Mouse (Mus musculus) left cerebral cortex, adult 11 months (tissue): Measurements from ENCODE around the gene Tet3.

Experiments
- DNase-seq: peaks from one replicate; pipeline ENCODE4 v3.0.0; 2022; ENCODE audit warnings: low spot score

Gene Tet3

DNA sequence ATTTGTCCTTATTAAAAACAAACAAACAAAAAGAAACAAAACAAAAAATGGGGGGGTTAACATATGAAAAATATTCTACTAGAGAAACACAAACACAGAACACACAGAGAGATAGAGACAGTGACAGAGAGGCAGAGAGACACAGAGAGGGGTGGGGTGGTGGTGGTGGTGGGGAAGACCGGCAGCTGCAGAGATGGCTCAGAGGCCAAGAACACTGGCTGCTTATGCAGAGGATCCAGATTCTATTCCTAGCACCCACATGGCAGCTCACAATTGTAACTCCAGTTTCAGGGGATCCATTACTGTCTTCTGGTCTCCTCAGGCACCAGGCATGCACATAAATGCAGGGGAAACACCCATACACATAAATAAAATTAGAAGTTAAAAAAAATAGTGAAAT, 45.2 kb downstream of the Tet3 start:
- no peak for DNase-seq

DNA sequence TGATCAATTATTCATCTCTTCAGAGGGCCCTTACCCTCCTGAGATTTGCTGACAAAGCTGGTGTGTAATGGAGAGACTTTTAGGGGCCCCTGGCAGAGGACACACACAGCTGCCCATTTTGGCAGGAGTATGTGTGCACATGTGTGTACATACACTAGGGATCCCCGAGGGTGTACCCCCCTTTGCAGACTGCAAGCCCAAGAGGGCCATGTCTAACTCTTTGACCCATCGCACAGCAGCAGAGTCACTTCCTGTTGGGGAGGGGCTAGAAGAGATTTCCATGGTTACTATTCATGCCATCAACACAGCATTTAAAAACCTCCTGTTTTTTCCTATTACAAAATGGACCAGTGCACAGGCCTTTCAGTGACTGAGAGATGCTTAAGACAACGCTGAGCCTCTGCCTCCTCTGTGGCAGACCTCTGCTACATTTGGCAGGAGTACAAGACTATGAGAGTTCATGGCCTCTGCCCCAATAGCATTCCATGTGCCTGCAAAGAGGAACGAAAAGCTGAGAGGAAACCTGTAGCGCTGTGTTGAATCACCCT, 46.0 kb downstream of the Tet3 start:
- DNase-seq, result no peak

DNA sequence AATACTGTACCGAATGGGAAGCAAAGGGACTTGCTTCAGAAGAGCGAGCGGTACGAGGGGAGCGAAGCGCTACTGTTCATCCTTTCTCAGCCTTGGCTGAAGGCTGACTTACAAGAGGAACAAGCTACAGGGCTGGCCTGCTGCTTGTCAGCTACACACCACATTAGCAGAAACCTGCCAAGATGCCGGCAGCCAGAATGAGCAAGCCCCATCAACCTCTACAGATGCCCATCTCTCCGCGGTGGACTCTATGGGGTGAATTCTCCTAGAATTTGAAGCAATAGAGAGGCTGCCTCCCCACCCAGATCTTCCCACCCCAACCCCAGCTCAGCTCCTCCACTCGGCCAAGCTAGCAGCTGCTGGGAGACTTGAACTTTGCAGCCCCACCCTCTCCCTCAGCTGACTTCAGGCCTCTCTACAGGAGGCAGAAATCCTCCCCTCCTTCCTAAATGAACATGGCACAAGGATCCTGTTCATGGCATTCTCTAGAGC, 46.5 kb downstream of the Tet3 start:
- DNase-seq, result no peak

DNA sequence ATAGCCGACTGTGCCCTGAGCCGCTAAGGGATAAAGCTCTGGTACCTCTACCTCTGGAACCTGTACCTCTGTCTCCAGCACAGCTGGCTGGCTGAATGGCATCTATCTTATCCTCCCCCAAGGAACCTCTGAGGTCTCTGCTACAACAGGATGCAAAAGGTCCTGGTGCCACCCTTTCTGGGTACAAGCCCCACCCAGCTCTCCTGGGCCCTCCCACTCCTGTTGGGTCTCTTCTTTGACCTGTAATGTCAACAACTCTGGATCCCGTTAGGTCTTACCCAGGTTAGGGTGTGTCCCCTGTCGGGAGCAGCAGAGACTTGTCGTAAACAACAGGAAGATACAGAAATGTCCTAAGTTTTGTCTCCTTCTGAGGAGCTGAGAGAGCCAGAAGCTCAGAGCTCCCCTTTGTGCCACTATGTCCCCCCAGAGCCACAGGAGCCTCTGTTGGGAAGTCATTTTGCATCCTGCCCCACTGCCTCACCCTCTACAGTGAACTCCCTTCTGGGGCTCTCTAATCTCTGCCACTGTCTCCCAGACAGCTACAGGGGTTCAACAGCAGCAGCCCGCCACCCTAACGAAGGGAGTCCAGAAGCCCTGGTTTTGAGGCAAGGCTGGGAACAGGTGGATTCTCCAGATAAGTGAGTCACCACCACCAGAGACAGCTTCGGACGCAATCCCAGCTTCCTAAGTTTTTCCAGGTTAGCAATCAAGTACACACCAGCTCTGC, 47.1 kb downstream of the Tet3 start:
- DNase-seq, result no peak

DNA sequence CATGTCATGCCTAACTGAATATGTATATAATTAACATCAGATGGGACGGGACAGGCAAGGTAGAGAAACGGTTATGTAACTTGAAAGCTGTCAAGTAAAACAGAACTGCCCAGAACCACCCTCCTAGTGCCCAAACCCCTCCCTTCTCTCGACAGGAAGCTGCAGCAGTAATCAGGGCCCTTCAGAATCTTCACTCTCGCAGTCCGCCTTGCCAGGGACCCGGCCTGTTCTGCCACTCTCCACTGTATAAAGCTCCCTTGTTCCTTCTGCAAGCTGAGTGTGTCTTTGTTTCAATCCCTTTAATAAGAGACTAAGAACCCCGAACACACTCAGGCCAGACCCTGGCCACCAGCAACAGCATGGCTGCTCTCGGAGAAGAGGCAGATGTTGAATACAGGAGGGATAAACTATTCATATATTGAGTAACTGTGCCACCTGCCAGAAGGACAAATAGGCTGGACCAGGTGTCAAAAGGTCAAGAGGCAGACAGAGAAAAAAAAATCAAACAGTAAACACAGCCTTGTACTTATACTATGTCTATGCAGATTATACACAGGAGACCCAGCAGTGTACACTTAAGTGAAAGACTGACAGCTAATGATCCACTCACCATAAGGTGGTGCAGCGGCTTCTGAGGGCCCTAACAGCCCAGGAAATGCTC, 48.7 kb downstream of the Tet3 start:
- DNase-seq, result no peak

DNA sequence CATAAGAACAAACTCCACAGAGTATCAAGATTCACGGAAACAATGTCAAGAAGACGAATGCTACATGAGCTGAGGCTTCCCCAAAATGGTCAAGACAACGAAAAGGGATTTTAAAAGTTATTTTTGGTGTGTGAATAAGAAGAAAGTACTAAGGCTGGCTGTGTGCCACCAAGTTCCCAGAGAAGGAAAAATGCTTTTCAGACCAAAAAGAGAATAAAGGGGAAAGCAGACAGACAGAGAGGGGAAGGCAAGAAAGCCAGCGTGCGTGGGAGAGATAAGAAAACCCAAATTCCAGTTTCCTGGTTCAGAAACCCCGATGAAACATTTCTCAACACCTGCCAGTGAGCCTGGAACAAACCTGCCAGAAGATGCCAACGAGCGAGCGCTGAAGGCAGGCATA, 50.4 kb downstream of the Tet3 start:
- DNase-seq, result no peak

DNA sequence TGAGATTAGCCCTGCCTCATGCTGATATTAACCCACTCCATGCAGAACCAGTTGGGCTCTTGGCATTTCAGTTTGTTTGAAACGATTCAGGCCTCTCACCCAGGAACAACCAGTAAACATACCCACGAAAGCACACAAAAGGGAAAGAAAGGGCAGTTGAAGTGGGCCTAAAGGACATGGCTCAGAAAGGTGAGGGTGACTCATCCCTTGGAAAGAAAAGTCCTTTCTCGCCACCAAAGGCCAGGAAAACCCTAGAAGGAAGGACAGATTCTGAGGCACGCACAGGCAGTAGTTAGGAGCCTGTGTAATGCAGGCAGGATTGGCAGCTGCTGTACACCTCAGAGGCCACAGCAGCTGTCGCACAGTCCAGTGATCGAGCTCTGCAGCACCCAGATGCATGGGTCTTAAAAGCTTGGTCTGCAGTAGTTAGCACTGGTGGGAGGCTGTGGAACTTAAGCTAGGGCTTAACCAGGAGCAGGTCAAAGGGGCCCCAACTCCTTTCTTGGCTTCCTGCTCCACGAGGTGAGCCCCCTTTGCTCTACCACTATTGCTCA, 53.3 kb downstream of the Tet3 start:
- DNase-seq, result no peak

DNA sequence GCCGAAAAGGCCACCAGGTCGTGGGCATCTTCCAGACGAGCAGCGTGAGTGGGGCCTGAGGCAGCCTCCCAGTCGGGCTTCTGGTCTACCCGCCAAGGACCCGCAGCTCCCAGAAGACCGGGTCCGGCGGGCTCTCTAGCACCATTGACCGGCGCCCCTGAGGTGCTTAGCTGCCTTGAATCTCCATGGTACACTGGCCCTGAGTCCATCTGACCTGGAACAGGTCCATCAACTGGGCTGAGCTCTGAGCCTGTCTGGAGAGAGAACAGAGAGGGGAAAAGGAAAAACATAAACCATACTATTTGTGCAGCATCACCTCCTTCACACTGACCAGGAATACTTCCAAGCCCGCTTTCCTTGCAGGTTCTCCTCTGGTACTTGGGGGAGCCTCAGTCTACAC, 54.3 kb downstream of the Tet3 start:
- DNase-seq, result no peak

DNA sequence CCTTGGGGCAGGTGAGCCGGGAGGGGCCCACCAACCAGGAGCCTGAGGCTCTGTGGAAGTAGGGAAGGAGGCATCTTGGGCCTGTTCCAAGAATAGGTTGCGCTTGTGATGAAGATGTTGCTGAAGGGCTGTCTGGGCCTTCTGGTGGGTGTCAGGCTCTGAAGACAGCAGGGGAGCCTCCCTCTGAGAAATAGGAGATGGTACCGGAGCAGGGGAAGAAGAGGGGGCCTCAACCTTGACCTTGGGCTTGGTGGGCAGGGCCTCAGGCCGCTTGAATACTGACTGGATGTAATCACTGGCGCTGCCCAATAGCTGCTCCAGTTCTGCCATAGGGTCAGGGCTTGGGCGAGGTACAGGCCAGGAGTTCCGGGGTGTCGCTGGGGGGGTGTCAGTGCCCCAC, 55.4 kb downstream of the Tet3 start:
- DNase-seq, result no peak

DNA sequence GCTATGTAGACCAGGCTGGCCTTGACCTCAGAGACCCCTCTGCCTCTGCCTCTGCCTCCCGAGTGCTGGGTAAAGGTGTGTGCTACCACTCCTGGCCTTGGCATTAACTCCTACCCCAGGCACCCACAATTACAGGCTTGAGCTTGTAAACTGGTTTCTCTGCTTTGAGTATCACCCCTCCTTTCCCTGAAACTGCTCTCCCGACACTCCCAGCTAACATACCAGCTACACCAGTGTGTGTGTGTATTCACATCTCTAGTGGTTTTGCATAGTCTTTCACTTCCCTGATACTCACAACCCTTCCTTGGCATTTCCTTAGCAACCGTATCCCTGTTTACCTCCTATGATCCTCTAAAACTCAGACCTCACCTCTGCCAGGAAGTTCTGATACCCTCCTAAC, 59.1 kb downstream of the Tet3 start:
- no peak for DNase-seq

DNA sequence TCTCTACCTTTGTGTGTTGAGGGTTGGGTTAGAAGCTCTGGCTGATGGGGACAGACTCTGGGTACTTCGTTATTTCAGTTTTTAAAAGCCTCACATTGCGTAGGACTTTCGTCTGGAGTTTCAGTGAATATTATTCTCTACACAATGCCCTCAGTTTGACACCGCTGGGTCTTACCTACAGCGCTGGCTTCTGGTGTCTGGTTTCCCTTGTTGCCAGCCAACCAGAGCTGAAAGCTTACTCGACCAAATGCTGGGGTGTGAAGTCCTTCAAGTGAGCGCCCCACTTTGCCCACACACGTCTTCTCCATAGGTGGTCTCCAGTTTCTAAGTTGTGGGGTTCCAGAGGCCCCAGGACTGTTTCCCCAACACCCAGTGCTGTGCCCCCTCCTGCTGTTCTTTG, 61.2 kb downstream of the Tet3 start:
- no peak for DNase-seq

DNA sequence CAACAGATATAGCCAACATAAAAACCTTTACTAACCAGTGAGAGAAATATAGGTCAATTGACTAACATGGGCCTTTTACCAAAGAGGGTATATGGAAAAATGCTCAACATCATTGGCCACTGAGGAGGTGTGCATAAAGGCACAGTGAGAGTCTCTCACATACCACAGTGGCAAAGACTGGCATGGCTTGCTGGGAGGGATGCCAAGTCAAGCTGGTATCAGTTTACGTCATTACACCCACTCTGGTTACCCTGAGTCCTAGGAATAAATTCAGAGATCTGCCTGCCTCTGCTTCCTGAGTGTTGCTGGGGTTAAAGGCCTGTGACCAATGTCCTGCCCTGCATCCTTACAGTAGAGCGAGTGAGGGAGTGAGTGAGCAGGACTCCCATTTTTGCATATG, 62.2 kb downstream of the Tet3 start:
- no peak for DNase-seq

DNA sequence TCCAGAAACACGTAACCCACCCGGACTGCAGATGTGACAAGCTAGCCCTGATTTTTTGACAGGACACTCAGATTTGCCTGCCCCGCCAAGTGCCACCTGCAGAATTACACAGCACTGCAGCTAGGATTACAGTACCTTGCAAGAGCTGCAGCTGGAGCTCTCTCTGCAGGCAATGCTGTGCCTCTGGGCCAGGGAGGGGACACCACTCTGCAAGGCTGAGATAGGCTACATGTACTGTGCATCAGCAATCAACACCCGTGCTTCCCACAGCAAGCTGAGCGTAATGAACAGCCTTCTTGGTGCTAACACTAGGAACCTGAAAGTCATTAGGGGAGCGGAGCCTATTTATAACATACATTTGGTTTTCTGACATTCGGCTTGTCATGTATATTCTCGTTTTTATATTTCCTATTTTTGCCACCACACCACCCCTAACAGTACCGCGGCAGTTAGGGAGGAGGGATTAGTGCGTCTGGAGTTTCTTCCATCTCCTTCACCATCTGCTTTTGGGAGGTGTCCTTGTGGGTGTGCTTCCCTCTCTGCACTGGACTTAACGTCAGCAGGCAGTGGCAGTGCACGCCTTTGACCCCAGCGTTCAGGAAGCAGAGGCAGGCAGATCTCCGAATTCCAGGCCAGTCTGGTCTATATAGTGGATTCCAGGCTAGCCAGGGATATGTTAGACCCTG, 63.2 kb downstream of the Tet3 start:
- no peak for DNase-seq

DNA sequence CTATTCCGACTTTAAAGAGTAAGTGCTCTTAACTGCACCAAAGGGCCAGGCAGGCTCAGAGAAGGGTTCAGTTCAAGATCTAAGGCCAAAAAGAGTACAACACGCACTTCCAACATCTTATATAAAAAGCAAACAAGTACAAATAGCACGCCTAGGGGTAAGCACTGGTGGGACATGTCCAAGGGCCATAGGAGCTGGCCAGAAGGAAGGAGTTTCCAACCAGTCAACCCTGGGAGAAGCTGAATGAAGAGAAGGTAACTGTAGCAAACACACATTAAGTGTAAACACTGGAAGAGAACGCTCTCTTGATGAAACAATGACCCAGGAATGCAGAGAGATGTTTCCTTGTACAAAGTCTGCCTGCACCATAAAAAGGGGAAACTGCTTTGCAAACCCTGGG, 64.8 kb downstream of the Tet3 start:
- no peak for DNase-seq

DNA sequence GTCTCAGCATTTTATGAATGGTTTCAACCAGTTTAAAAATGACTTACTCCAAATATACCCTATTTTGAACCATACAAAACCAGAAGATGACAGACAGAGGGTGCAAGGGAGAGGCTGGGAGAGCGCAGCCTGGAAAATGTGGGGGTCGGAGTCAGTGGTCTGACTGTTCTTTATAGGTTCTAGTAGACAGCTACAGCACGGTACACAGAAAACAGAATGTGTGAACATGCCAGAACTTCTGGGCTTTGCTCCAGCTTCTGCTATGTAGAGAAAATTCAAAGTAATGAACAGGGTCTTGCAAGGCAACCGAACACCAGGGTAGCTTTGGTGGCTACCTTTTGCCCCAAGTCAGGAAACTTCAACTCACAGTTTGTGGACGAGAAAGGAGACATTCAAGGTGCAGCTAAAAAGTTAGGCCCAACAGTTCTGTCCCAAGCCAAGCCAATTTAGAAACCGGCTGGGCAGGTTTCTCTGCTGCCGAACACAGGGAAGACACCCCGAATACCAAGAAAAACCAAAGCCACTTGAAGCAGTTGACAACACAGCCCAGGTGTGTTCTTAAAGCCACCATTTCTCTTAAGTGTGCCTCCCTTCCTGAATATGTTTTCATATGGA, 66.6 kb downstream of the Tet3 start:
- DNase-seq, result no peak

DNA sequence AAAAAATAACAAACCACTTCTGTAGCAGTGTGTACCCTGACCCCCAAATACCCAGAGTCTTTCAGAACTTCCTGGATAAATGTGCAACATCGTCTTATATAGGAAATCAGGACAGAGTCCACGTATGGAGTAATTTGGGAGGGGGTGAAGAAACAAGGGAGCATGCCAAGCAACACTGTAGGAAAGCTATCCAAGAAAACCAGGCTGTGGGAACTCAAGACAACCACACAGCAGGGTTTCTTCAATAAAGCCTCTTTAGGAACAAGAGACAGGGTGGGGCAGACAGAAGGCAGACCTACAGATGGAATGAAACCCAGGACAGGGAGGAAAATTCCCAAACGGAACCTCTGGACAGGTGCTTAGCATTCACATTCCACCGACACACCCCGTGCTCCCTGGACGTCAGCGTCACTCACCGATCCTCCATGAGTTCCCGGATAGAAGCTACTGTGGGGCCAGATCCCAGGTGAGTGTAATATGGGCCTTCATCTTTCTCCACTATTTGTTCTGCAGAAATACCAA, 73.3 kb downstream of the Tet3 start:
- no peak for DNase-seq

DNA sequence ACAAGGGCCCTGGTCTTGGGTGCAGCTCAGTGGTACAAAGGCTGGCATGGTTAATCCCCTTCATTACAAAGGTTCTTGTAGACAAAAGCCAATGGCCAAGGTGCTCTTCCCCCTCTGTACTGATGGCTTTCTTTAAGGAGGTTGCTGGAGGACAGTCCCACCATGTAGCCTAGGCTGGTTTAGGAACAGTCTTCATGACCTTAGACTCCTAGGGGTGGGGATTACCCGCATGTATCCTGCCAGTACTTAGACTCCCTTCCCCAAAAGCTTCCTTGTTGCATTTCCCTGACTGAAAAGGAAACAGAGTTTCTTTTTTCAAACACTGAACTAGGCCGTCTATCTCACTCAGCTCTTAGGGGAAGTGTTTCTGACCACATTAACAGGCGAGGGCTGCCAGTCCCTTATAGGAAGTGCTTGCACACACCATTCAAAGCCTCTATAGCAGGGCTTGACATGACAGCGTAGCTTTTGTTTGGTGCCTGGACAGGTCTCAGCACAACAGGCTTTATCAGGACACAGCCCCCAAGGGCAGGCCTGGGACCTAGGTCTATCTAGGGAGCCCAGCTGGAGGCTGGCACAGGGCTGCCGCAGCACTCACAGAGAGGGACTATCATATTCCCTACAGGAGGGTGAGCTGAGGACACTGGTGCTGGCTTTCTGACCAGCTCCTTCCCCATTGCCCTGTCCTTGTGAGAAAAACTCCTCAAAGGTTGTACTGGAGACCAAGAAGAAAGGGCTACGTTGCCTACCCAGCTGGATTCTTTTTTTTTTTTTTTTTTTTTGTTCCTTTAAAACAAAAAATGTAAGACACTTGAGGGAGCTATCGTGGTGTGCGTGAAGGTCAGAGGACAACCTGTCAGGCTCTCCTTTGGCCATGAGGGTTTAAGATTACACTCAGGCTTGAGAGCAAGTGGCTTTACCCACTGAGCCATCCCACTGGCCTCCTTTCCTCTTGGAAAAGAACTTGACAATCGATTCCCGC, 77.1 kb downstream of the Tet3 start:
- DNase-seq, result no peak

DNA sequence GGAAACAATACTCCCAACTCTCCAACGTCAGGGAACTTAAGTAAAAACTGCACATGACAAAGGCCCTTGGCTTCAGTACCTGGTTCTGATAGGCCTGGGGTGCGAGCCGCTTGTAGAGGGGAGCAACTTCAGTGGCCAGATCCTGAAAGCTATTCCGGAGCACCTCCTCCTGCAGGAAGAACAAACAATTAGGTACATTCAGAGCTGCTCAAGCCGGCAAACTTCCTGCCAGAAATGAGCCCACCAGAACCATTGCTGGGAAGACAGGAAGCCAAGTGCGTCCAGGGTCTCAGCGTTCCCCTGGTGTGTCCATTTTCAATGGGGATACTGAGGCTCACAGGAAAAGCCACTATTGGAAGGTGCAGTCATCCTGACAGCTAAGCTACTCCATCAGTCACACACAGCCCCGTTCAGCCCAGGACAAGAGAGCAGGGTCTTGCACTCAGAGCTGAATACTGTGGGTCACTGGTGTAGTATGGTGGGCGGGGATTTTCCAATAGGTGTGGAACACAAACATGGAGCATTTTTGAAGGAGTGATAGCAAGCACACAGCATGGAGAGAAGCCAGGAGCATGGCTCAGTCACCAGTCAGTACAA, 85.1 kb downstream of the Tet3 start:
- DNase-seq, result no peak

DNA sequence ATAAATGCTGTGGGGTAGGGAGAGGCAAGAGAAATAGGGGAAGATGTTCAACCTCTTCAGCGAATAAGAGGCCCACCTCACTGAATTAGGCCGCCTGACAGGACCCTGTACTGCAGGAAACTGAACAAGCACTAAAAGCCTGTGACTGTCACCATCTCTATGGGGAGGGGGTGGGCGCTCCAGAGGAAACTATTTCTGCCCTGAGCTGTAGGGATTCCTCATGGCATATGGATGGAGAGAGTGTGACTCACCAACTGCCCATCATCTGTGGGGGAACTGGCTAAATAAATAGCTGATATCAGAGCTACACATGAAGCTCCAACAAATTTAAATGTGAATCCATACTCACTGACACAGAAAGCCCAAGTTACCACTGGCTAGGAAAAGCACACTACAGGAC, 87.5 kb downstream of the Tet3 start:
- no peak for DNase-seq

DNA sequence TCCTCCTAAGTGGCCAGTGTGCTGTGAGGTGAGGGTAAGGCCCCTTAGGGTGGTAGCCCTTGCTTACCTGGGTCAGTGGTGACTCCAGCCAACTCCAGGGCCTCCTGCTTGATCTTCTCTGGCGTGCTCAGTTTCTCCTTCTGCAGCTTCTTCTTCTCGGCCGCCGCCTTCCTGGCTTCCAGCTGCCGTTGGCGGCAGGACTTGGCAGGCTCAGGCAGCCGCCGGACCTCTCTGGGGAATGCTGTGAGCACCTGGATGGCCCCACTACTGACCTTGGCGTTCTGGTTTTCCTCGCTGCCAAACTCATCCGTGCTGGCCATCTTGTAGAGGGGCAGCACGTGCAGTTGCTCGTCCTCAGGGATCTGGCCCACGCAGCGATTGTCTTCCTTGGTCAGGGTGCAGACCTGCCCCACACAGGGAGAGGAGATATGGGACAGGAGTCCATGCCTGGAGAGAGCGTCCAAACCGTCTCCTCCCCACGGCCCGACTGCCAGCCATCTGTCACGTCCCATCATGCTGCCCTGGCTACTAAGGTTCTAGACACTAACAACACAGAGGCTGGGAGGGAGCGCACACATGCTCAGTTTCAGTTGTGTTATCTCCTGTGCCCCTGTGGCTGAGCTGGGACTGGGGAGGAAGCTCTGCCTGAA, 88.4 kb downstream of the Tet3 start:
- DNase-seq, result no peak
